Mouse (Mus musculus) T-helper 1 cell (primary cell): ENCODE results near the gene Slc44a5.
"Not testable (repeated sequence)": the region's sequence is repeated elsewhere in the genome, so short reads cannot be mapped to it uniquely, and the experiment has no call there.

Experiments
- in situ Hi-C: fragments of 300-600 bp; cut with MboI, MseI; formaldehyde crosslinking; loops from one replicate; pipeline ENCODE4 v1.15.1; 2025; ENCODE audit warnings: high pct_unique_total_duplicates

Slc44a5 gene

GRCm38 (mm10) chr3:154212551-154212950 lies 239.3 kb downstream of the Slc44a5 start:
- in situ Hi-C loops = loop anchor here (10.0 kb wide), 1 partner anchor 398 kb away; no protein-coding TSS in a partner anchor

GRCm38 (mm10) chr3:154215309-154215708 lies 242.1 kb downstream of the Slc44a5 start:
- in situ Hi-C loops = loop anchor here (10.0 kb wide), 1 partner anchor 401 kb away; no protein-coding TSS in a partner anchor

- in situ Hi-C loops = loop anchor here (10.0 kb wide), 1 partner anchor 401 kb away; no protein-coding TSS in a partner anchor
These were observed 242.5 kb downstream of the Slc44a5 start for GRCm38 (mm10) chr3:154215779-154216178.

- in situ Hi-C loops = no loop called here
These were observed 248.9 kb downstream of the Slc44a5 start for GRCm38 (mm10) chr3:154222141-154222591.

- in situ Hi-C loops = no loop called here
These were observed 249.5 kb downstream of the Slc44a5 start for GRCm38 (mm10) chr3:154222688-154223087.

- in situ Hi-C loops = no loop called here
These were observed 253.0 kb downstream of the Slc44a5 start for GRCm38 (mm10) chr3:154226100-154226752.

GRCm38 (mm10) chr3:154244932-154245331 lies 271.7 kb downstream of the Slc44a5 start:
- in situ Hi-C loops = no loop called here

- in situ Hi-C loops = no loop called here
These were observed 278.2 kb downstream of the Slc44a5 start for GRCm38 (mm10) chr3:154251486-154251885.

GRCm38 (mm10) chr3:154252219-154252618 lies 279.0 kb downstream of the Slc44a5 start:
- in situ Hi-C loops = no loop called here

- in situ Hi-C loops = not testable (repeated sequence)
These were observed 281.0 kb downstream of the Slc44a5 start for GRCm38 (mm10) chr3:154254187-154254586.

- in situ Hi-C loops = no loop called here
These were observed 284.1 kb downstream of the Slc44a5 start for GRCm38 (mm10) chr3:154257312-154257711.

GRCm38 (mm10) chr3:154268313-154268712 lies 295.1 kb downstream of the Slc44a5 start:
- in situ Hi-C loops = loop anchor here (5.0 kb wide), 1 partner anchor 304 kb away; no protein-coding TSS in a partner anchor

- in situ Hi-C loops = loop anchor here (5.0 kb wide), 1 partner anchor 302 kb away; no protein-coding TSS in a partner anchor
These were observed 296.6 kb downstream of the Slc44a5 start for GRCm38 (mm10) chr3:154269757-154270366.

GRCm38 (mm10) chr3:154274681-154275080 lies 301.4 kb downstream of the Slc44a5 start:
- in situ Hi-C loops = no loop called here

GRCm38 (mm10) chr3:154284260-154284659 lies 311.0 kb downstream of the Slc44a5 start:
- in situ Hi-C loops = no loop called here

GRCm38 (mm10) chr3:154285351-154285750 lies 312.1 kb downstream of the Slc44a5 start:
- in situ Hi-C loops = no loop called here

- in situ Hi-C loops = no loop called here
These were observed 314.0 kb downstream of the Slc44a5 start for GRCm38 (mm10) chr3:154287217-154287616.

GRCm38 (mm10) chr3:154288429-154289069 lies 315.3 kb downstream of the Slc44a5 start:
- in situ Hi-C loops = no loop called here

- in situ Hi-C loops = no loop called here
These were observed 317.1 kb downstream of the Slc44a5 start for GRCm38 (mm10) chr3:154290351-154290750.

- in situ Hi-C loops = no loop called here
These were observed 318.9 kb downstream of the Slc44a5 start for GRCm38 (mm10) chr3:154292126-154292525.

- in situ Hi-C loops = no loop called here
These were observed 320.7 kb downstream of the Slc44a5 start for GRCm38 (mm10) chr3:154293839-154294490.
